Mouse (Mus musculus) spleen, adult 2 months (tissue): ENCODE results near the gene Prrg4.

Experiments
- CTCF ChIP-seq: fragments of 200-500 bp; IDR thresholded peaks from 2 replicates; pipeline ENCODE4 v1.5.1; 2011; ENCODE audit warnings: mild to moderate bottlenecking, inconsistent platforms; ENCODE audit not compliant: insufficient read depth, insufficient read length, insufficient replicate concordance; ENCODE audit errors: extremely low read depth
- POLR2A ChIP-seq: fragments of 200-500 bp; IDR thresholded peaks from 2 replicates; pipeline ENCODE4 v1.6.1; 2011; ENCODE audit warnings: low read depth, low read length, inconsistent platforms

GRCm38 (mm10) chr2:104816866-104817439 is 32.7 kb downstream of the Prrg4 start:
- TF ChIP-seq CTCF, result peak; percentile 64; the same call in 1 of the 2 replicates
- no peak for TF ChIP-seq POLR2A
